Mouse (Mus musculus) layer of hippocampus, adult 6 months (tissue): ENCODE data around the gene Tsen2. TPM values are rescaled to one million over a fixed set of nuclear protein-coding genes. Genes with fewer than 3 reads are reported as not detected.

Source experiments
- long read RNA-seq, 2 experiments: library from polyadenylated mRNA; unstranded; transcript quantifications; one replicate each; pipeline ENCODE4 v2.0.0; 2019 to 2020
- polyA plus RNA-seq: library from polyadenylated mRNA; unstranded; fragments of <200 nt; fragmentation: Nextera tagmentation; gene quantifications from 2 replicates; pipeline ENCODE4 v1.2.3, GENCODE M21; 2021

Tsen2 gene
- 26.1 and 29.4 TPM in 2 replicates for polyA plus RNA-seq
- long read RNA-seq, experiment 1, transcript Tsen2-201 (12 exons, 2,106 nt) = major isoform, 26 of 57 reads
- long read RNA-seq, experiment 1, partial matches to known transcripts = 17 of 57 reads
- long read RNA-seq, experiment 1, other reads (novel, unspliced or antisense) = 13 of 57 reads
- long read RNA-seq, experiment 2, full-length matches to known transcripts = 102 of 185 reads
- long read RNA-seq, experiment 2, partial matches to known transcripts = 51 of 185 reads
- long read RNA-seq, experiment 2, other reads (novel, unspliced or antisense) = 32 of 185 reads

DNA sequence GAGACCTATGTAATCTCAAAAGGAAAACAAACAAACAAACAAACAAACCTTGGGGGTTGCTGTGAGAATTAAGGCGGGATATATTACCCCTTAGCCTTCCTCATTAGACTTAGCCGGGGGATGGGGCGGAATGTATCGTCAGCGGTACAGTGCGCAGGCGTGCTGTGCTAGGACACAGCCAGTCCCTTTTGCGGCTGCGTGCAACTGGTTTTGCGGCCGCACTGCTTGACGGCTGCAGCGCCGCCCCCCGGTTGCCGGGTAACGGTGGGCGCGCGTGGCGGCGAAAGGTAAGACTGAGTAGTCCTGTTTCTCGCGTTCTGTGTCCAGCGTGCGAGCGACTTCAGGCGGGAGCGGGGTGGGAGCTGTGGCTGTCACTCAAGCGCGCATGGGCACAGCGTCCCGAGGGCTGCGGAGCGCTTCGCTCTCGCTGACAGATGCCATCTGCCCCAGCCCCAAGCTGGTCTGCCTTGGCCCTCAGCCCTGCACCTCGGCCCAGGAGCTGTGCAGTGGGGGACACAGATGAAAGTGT, at the start of gene Tsen2:
Tsen2 (plus strand) TSS at position 223 of the 529 bp plus-strand sequence.

DNA sequence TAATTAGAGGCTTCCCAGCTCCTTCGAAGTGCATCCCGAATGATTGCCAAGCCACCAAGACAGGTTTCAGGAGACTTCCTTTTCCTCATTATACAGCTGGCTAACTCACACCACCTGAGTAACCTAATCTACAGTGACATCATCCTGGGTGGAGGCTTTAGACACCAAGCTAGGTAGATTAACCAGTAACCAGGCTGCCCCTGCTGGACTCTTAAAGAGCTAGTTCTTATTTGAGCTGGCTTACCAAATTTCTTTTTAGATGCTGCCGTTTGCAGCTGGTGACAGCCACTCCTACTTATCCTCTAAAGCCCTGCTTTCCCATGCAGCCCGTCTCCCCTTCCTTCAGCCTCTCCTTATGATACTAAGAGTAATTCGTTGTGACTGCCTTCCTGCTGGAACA, 48.0 kb downstream of the Tsen2 start, which contains the start of gene Mkrn2os:
Mkrn2os (minus strand) TSS at position 119 of the 400 bp plus-strand sequence.

DNA sequence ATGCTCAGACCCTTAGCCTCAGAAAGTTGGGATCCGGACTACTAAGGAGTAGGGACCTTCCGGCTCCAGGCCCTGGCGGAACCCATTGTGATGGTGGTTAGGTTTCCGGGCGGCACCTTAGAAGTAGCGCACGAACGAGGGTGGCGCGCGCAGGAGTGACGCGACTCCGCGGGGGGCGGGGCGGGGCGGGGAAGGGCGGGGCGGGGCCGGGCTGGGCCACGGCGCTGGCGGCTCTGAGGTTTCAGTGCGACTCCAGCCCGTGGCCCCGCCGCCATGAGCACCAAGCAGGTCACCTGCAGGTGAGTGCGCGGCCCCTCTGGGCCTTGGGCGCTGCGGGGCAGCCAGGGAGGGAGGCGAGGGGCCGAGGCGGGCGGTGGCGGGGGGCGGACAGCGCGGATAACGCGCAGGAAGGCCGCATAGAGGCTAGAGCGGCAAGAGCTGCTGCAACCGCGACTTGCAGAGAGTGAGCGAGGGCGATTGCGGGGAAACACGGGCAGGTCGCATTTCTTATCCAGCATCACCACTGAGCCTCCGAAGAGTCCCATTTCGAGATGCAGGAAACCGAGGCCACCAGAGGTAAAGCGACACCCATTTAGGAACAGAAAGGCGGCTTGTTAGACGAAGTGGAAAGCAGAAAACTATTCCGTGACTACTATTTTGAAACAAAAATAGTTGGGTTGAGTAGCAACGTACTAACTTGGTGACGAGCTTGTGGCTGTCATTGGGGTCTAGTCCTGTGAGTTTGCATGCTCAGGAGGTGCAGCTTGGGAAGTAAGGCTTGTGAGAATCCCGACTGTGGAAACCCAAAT, 57.5 kb downstream of the Tsen2 start, which contains the start of gene Mkrn2:
Mkrn2 (plus strand) TSS at position 188 of the 809 bp plus-strand sequence.

Other genes starting within 250 kb of the Tsen2 start
- 0.69 and 0.85 TPM in 2 replicates for gene Pparg, start 183.7 kb upstream of the Tsen2 start, polyA plus RNA-seq
- gene Mkrn2os, start 47.9 kb downstream of the Tsen2 start, polyA plus RNA-seq = 0.10 and 0.19 TPM in 2 replicates
- gene Mkrn2, start 57.2 kb downstream of the Tsen2 start, polyA plus RNA-seq = 21.7 and 23.9 TPM in 2 replicates
- 29.7 and 31.2 TPM in 2 replicates for gene Raf1, start 132.0 kb downstream of the Tsen2 start, polyA plus RNA-seq
- 0.53 and 0.62 TPM in 2 replicates for gene Tmem40, start 217.7 kb downstream of the Tsen2 start, polyA plus RNA-seq
- 2.0 and 2.2 TPM in 2 replicates for gene Cand2, start 229.9 kb downstream of the Tsen2 start, polyA plus RNA-seq